Mouse (Mus musculus) adrenal gland (tissue): ENCODE measurements at regions not wholly inside any gene's neighbourhood (a gene's known extent, or its start where the extent isn't known, plus 50 kb on each side); places are given as distances from the start of the nearest gene placed in this dataset.

Source experiments
- intact Hi-C: fragments of 180-260 bp; cut with DNase I; formaldehyde crosslinking; loops from one replicate; pipeline ENCODE4 v1.15.1; 2025

DNA sequence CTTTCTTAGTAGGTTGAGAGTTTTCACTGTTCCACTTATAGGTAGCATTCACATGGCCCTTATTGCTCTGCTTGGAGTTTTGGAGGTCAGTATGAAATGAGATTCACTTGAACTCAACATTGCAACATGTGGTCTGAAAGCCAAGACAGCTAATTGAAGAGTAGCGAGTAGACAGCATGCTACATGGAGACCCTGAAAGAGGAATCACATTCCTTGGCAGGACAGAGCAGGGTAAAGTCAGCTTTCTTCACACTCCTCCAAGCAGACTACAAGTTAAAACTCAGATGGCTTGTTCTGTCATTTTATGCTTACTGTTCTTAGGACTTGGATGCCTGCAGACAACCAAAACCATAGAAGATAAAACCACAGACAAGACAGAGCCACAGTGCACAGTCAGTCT, 91.1 kb upstream of the Rnd3 start:
- intact Hi-C loops: no loop called here

DNA sequence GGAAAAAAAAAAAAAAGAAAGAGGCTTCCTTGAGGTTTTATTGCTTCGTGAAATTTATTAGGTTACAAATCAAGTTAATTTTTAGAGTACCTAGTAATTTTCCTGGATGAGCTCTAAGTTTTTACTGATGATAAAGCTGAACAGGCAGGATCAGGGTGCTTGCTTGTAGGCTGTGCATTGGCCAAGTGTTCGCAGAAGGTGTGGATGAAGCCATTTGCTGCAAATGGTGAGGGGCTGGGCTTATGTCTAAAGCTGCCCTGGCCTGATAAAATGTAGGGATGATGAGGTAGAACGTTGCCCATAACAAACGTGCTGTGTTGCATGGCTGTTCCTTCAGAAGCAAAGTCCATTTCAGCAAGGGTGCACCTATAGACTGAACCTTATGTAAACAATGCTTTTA, 90.1 kb upstream of the Rnd3 start:
- intact Hi-C loops: no loop called here

DNA sequence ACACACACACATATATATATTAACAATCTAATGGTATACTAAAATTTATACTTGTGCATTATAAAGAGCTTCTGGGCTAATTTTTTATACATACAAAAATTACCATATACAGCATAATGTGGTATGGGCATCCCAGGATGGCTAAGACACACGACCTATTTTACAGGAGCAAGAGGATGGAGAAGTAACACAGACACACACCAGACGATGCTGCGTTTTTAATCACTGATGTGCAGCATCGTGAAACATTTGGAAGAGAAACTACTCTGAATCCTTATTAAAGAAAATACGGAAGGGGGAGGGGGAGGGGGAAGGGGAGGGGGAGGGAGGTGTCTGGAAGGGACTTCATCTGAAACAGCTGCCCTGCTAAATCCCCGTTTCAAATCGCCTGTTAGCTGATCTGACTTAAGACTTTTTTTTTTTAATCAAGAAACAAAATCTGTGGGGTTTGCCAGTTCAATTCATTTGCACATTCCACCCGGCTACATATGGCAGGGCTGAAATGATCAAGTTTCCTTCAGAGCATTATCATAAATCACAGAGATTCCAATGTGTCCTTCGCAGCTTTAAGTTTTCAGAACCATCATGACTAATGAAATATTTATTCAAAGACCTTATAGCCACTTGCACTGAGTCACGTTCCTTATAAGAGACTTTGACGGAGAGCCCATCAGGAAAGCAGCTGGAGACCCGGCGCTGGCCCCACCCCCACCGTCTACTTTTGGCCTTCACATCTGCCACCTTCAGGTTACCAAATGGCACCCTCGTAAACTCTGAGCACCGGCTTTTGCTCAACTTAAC, 89.4 kb upstream of the Rnd3 start:
- intact Hi-C loops: no loop called here

DNA sequence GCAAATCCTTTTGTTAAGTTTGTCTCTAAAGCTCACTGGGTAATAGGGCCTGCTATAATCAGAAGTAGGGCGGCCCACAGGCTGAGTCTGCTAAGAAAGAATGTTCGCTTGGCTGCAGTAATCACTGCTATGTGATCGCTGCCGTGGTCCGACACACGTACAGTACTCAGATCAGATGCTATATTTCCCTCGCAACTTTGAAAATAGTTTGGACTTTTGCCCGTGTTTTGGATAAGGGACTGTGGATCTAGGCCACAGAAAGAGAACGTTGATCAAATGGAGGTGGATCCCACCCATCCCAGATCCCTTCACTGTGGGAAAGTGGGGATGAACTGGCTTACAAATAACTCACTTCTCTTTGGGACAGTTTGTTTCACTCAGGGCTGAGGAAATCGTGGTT, 88.5 kb upstream of the Rnd3 start:
- intact Hi-C loops: no loop called here

DNA sequence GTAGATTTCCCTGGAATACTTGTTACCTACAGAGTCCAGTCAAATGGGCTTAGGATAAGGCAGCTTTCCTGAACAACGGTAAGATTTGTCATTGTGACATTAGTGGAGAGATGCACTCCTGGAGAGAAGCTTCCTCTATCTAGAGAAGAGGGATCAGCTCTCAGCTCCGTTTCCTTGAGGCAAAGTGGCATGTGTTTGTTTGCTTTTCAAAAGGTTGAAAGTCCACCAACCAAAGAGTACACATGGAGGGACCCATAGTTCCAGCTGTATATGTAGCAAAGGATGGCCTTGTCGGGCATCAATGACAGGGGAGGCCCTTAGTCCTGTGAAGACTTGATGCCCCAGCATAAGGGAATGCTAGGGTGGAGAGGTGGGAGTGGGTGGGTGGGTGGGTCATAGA, 87.9 kb upstream of the Rnd3 start:
- intact Hi-C loops: no loop called here

DNA sequence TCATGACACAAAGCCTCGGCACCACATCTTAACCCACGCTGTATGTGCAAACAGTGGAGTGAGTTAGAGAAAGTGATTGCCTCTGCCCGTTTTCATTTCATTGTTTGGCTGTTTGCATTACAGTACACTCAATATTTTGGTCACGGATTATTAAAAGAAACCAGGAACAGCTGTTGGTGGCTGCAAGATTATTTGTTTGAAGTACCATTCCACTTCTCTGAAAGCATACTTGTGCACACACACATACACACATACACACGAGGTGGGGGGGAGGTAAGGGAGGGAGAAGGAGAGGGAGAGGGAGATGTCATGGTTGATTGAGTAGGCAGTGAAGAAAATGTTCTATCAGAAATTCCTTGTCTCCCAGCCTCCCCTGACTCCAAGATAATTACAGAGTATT, 85.5 kb upstream of the Rnd3 start:
- intact Hi-C loops: no loop called here

DNA sequence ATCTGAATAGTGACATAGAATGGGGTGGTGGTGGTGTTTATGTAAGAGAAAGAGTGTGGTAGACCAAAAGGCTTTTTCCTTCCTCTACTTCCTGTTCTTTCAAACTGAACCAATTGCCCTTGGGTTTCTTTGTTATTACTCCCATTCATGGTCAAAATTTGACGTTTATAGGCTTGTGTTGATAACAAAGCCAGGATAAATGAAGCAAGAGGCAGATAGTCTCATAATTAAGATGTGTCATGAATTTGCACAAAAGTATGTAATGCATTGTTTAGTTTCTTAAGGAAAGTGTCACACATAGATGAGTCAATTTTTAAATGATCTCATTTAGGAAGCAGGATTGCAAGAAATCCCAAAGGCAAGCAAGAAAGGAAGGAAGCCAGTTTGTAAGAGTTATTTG, 73.9 kb upstream of the Rnd3 start:
- intact Hi-C loops: no loop called here

DNA sequence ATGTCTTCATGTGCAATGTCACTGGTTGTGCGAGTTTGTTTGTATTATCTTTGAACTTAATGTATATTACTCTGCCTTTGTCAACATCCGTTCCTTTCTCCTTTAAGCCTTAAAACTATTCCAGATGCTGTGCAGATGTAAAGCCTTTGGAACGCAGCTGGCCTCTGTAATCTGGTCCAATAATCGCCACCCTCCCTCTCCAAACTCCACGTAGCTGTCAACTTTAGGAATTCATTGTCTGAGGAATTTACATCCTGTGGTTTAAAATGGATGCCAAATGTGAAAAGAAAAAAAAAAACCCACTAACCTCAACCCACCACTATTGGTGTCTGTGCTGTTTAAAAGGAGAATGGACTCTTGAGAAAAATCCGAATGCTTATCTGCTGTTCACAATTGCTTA, 70.8 kb upstream of the Rnd3 start:
- intact Hi-C loops: no loop called here

DNA sequence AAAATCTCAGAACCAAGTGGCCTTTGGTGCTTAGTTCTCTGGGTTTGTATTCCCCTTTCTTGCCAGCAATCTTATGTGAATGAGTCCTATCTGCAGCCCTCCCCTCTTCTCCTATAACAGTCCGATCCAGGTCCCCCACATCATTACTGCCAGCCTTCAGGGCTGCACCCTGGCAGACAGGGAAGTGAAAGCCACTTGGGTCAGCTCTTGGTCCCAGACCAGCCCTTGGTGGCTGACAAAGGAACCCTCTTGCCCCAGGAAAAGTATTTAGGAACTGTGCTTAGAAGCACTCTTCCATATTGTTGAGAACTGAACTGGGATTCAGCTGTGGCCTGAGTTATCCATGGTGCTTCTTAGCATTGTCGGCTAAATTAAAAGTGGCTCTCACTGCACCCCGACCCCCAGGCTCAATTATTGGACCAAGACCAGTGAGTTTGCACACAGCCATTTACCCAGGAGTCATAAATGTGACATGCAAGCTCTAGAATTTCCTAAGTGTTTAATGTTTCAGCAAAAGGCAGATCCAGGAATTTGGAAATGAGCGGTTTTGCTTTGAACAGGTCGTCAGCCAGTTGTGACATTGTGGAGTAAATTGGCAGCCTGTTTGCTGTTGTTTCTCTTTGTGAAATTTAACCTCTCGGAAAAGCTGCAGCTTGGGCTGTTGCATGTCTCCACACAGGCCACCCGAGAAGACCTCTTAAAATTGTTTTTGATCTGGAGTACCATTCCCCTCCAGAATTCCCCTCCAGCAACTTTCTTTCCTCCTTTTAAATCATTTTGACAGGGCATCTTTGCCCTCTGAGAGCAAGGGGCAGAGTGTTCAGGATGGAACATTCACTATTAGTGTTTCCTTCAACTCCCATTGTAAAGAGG, 58.5 kb upstream of the Rnd3 start:
- intact Hi-C loops: no loop called here

DNA sequence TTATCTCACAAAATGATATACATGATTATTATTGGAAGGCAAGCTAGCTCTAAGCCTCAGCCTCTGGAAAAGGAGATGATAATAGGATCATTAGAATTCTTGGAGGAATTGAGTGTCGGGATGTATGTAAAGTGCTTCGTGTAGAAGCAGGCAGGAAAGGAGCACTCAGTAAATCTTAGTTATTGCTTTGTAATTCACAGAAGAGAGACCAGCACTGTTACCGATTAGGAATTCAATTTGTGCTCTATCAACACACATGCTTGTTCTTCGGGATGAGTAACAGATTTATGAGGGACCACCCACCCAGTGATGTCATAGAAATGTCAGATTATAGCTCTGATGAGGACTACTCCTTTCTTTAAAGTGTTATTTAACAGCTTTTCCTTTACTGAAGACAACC, 57.4 kb upstream of the Rnd3 start:
- intact Hi-C loops: no loop called here
